Mouse (Mus musculus) CH12.LX (cell line): ENCODE data around the gene Zfp385c. TPM values are rescaled to one million over a fixed set of nuclear protein-coding genes. Genes with fewer than 3 reads are reported as not detected.

ENCODE experiments used
- DNase-seq: peaks from one replicate; pipeline ENCODE4 v3.0.0-alpha.2; 2013; ENCODE audit errors: extremely low read depth
- H3K27ac ChIP-seq: 2 replicates; pipeline ENCODE4 v1.5.1; 2012; ENCODE audit warnings: low read depth, mild to moderate bottlenecking, control low read depth, moderate library complexity; ENCODE audit not compliant: insufficient read depth
- H3K27me3 ChIP-seq: replicated peaks from 2 replicates; pipeline ENCODE3; 2012; ENCODE audit warnings: inconsistent platforms
- H3K36me3 ChIP-seq, 2 experiments: replicated peaks in 1 of 2; 2 replicates each; pipeline versions ENCODE3 to v1.6.1; 2012; ENCODE audit warnings: inconsistent platforms in 1 of 2, low read length in 1 of 2, mild to moderate bottlenecking in 1 of 2, mixed read lengths in 1 of 2, moderate library complexity in 1 of 2; ENCODE audit not compliant: control insufficient read depth in 1 of 2, insufficient read depth in 1 of 2
- H3K4me1 ChIP-seq, 2 experiments: 2 replicates each; pipeline ENCODE4 v1.6.1; 2012; ENCODE audit warnings: inconsistent platforms in 1 of 2, moderate library complexity in 1 of 2; ENCODE audit not compliant: insufficient read depth in 2 of 2, control insufficient read depth in 1 of 2
- H3K4me2 ChIP-seq: 2 replicates; pipeline ENCODE4 v1.6.1; 2012; ENCODE audit warnings: low read depth, mild to moderate bottlenecking, control low read depth; ENCODE audit not compliant: poor library complexity, insufficient read depth, severe bottlenecking
- H3K4me3 ChIP-seq, 3 experiments: fragments of 150-350 bp in 1 of 3; sonication (generic) in 1 of 3; replicated peaks in 1 of 3; 2 replicates each; pipeline versions ENCODE3 to v1.5.1; 2011 to 2012; ENCODE audit warnings: low read depth in 2 of 3, low read length in 2 of 3, mild to moderate bottlenecking in 2 of 3, moderate library complexity in 2 of 3, control low read depth in 1 of 3, improper control_type of control experiment in 1 of 3, inconsistent platforms in 1 of 3, mixed read lengths in 1 of 3; ENCODE audit not compliant: poor library complexity in 1 of 3
- H3K79me2 ChIP-seq: replicated peaks from 2 replicates; pipeline ENCODE4 v1.6.1; 2012; ENCODE audit warnings: mild to moderate bottlenecking, moderate library complexity; ENCODE audit not compliant: control insufficient read depth, poor library complexity, insufficient read depth, severe bottlenecking; ENCODE audit errors: extremely low read depth
- H3K9ac ChIP-seq: 2 replicates; pipeline ENCODE4 v1.6.1; 2012; ENCODE audit warnings: low read depth, mild to moderate bottlenecking, control low read depth, moderate library complexity; ENCODE audit not compliant: insufficient read depth
- H3K9me3 ChIP-seq: replicated peaks from 2 replicates; pipeline ENCODE3; 2012; ENCODE audit warnings: low read length, inconsistent platforms, mixed read lengths
- JUND ChIP-seq: conservative IDR thresholded peaks from 2 replicates; pipeline ENCODE4 v1.6.1; 2011; ENCODE audit warnings: low read depth, low read length, improper control_type of control experiment
- MAZ ChIP-seq: IDR thresholded peaks from 2 replicates; pipeline ENCODE4 v1.6.1; 2012; ENCODE audit warnings: low read depth, mild to moderate bottlenecking, inconsistent platforms, low read length, improper control_type of control experiment, moderate library complexity
- MXI1 ChIP-seq: IDR thresholded peaks from 2 replicates; pipeline ENCODE4 v1.6.1; 2011; ENCODE audit warnings: mild to moderate bottlenecking, low read depth, low read length, improper control_type of control experiment
- MYC ChIP-seq: IDR thresholded peaks from 2 replicates; pipeline ENCODE4 v1.6.1; 2011; ENCODE audit warnings: low read depth, mild to moderate bottlenecking, improper control_type of control experiment, low read length
- NELFE ChIP-seq: IDR thresholded peaks from 2 replicates; pipeline ENCODE4 v1.6.1; 2011; ENCODE audit warnings: low read depth, low read length, improper control_type of control experiment
- PAX5 ChIP-seq: IDR thresholded peaks from 2 replicates; pipeline ENCODE4 v1.6.1; 2012; ENCODE audit warnings: low read length, inconsistent platforms, mixed read lengths
- POLR2A ChIP-seq: IDR thresholded peaks from 2 replicates; pipeline ENCODE4 v1.6.1; 2011; ENCODE audit warnings: low read depth, mild to moderate bottlenecking, improper control_type of control experiment, low read length
- ZMIZ1 ChIP-seq: IDR thresholded peaks from 2 replicates; pipeline ENCODE4 v1.6.1; 2012; ENCODE audit warnings: low read depth, mild to moderate bottlenecking, inconsistent platforms, low read length, improper control_type of control experiment
- dilution Hi-C: fragments of 300-500 bp; cut with MboI; formaldehyde crosslinking; loops from 2 replicates; pipeline ENCODE4 v1.14.3; 2020; ENCODE audit warnings: low sequenced_read_pairs; ENCODE audit not compliant: extremely low pct_unique_long_range_greater_than_20kb, extremely low pct_ligation_motif_present
- in situ Hi-C: fragments of 300-500 bp; cut with MboI; formaldehyde crosslinking; loops from 3 replicates; pipeline ENCODE4 v1.14.3; 2019; ENCODE audit warnings: low sequenced_read_pairs, low pct_ligation_motif_present, low pct_unique_long_range_greater_than_20kb, mixed read lengths
- polyA plus RNA-seq: library from polyadenylated mRNA; unstranded; fragments of >175 nt; gene quantifications from 2 replicates; pipeline ENCODE4 v1.2.1, GENCODE M21; 2012; ENCODE audit warnings: low read depth; ENCODE audit not compliant: insufficient read length
- total RNA-seq, 2 experiments: library from RNA; depleted of rRNA; stranded (reverse); fragments of 300-350 nt in 1 of 2; fragments of >200 nt in 1 of 2; gene quantifications; 2 replicates each; pipeline ENCODE4 v1.2.3; 2012 to 2014

The Zfp385c gene
- total and polyA plus RNA-seq, 3 experiments = 0.08 to 0.14 TPM; not detected in 1

DNA sequence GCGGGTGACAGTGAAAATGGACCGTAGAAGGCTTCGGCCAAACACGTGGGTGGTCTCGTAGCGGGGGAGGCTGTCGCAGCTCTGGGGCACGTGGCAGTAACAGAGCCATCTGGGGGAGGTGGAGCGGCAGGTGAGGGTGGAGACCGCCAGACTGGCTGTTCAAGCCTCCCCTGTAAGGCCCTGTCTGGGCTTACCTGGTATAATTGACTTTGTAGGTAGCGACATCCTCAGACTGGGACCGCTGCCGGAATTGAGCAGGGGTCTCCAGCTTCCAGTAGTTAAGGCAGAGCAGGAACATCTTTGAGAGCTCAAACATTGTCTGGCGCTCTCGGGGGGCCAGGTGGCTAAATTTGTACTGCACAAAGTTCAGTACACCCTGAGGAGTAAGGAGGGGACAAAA is 18.3 kb upstream of the Zfp385c start:
- in situ Hi-C loops (no loop called here), dilution Hi-C loops (no loop called here)
- peaks cover 59 to 82% of the 10 kb centered on the region in 2 experiments for H3K36me3 ChIP-seq
- H3K27me3 ChIP-seq = no peaks in the 10 kb centered on the region
- DNase-seq = no peak
- no peak overlapping the region for H3K27ac ChIP-seq
- TF ChIP-seq ZMIZ1 (no peak), PAX5 (no peak), JUND (no peak), POLR2A (no peak)
- TF ChIP-seq, all 38 proteins: peak for 0
- H3K9me3 ChIP-seq = no peaks in the 10 kb centered on the region
- no peak overlapping the region for H3K4me3 ChIP-seq
- H3K4me1 ChIP-seq = peaks cover 9 to 46% of the 10 kb centered on the region in 2 experiments
- peaks cover 4% of the 10 kb centered on the region; the same call in 1 of the 2 replicates for H3K79me2 ChIP-seq
- H3K4me2 ChIP-seq = no peak overlapping the region
- H3K9ac ChIP-seq = no peak overlapping the region

GRCm38 (mm10) chr11:100709201-100709810 is 17.1 kb upstream of the Zfp385c start:
- no peak overlapping the region for H3K4me3 ChIP-seq
- no peak overlapping the region for H3K9ac ChIP-seq
- no peaks in the 10 kb centered on the region for H3K27me3 ChIP-seq
- no peaks in the 10 kb centered on the region for H3K9me3 ChIP-seq
- peaks cover 61 to 82% of the 10 kb centered on the region in 2 experiments for H3K36me3 ChIP-seq
- dilution Hi-C loops = no loop called here
- DNase-seq = no peak
- peaks cover 4% of the 10 kb centered on the region; the same call in 1 of the 2 replicates for H3K79me2 ChIP-seq
- in situ Hi-C loops = loop anchor here (5.0 kb wide), 1 partner anchor 287 kb away; no protein-coding TSS in a partner anchor
- no peak overlapping the region for H3K27ac ChIP-seq
- peaks cover 10 to 52% of the 10 kb centered on the region in 2 experiments for H3K4me1 ChIP-seq
- TF ChIP-seq MYC (no peak), MXI1 (no peak), NELFE (no peak)
- no peak overlapping the region for H3K4me2 ChIP-seq

DNA sequence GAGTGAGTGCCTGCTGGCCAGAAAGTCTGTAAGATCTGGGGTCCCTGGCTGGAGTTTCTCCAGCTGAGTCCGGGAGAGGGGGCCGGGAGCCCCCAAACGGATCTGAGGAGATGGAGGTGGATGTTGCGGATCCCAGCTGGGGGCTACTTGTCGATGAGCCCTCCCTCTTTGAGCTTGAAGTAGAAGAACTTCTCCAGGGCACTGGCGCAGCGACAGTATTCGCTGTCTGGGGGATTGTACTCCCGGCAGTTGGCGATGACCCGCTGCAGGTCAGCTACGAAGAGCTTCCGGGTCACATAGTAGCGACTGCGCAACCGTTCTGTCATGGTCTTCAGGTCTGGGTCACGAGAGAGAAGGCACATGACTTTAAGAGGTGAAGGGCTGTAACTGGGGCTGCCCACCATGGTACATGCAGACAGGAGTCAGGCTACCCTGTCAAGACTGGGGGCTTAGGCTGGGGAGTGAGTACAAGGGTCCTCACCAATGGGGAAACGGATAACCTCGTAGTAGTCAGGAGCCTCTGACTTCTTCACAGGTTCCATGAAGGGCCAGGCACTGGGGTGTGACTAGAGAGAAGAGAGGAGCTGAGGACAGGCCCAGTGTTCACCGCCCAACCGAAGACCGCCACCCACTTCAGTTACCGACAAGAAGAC is 13.0 kb upstream of the Zfp385c start:
- dilution Hi-C loops = no loop called here
- peaks cover 51 to 71% of the 10 kb centered on the region in 2 experiments for H3K36me3 ChIP-seq

More for the DNA sequence above, 13.0 kb upstream of the Zfp385c start:
- Histone ChIP-seq H3K79me2 (no peaks in the 10 kb centered on the region), H3K9me3 (no peaks in the 10 kb centered on the region), H3K4me3 (no peak overlapping the region), H3K4me1 (peaks cover 22 to 64% of the 10 kb centered on the region in 2 experiments), H3K27me3 (no peaks in the 10 kb centered on the region), H3K9ac (no peak overlapping the region), H3K27ac (no peak overlapping the region), H3K4me2 (no peak overlapping the region)
- in situ Hi-C loops = loop anchor here (5.0 kb wide), 1 partner anchor 283 kb away; no protein-coding TSS in a partner anchor
- DNase-seq = no peak
- TF ChIP-seq MAZ = no peak
